Mouse (Mus musculus) thymus, adult 18-20 months (tissue): ENCODE results near the gene Gm21822.
"Not testable (repeated sequence)": the region's sequence is repeated elsewhere in the genome, so short reads cannot be mapped to it uniquely, and the experiment has no call there.

Experiments used
- DNase-seq, 2 experiments: peaks; one replicate each; pipeline ENCODE4 v3.0.0; 2022; ENCODE audit warnings: mixed read lengths in 2 of 2

Gene Gm21822

GRCm38 (mm10) chrY:18654182-18654581 is at the start of gene Gm21822:
Gene Gm21822, plus strand, starts transcription at chrY:18654482.
- DNase-seq: not testable (repeated sequence)
